8 mouse cellular contexts compared by ENCODE assay signal in genomic region chr4:94669718-94670117, GRCm38 (mm10). TPM values are rescaled to one million over a fixed set of nuclear protein-coding genes. Genes with fewer than 3 reads are reported as not detected.
DNase-seq lines count a peak whose midpoint lies in the region; ATAC-seq and TF ChIP-seq lines count a peak whose summit lies in the region.

No protein-coding gene starts in this region.

- intact Hi-C loops in heart, postnatal 25 days (cut with DNase I): loop anchor here (5.0 to 10.0 kb wide), 4 partner anchors 83 to 1255 kb away; no protein-coding TSS in a partner anchor

- H3K9ac ChIP-seq in MEL (ENCODE audit: control insufficient read depth, low read depth, low read length, poor library complexity, severe bottlenecking): no peak overlapping the region
- H3K9ac ChIP-seq in embryonic facial prominence, embryonic 14.5 days (ENCODE audit: low read depth, low read length): no peak overlapping the region

- no peaks in the 10 kb centered on the region for H3K27me3 ChIP-seq in MEL (ENCODE audit: control insufficient read depth in 1 of 2, insufficient read depth in 2 of 2, low read length in 2 of 2)
- H3K27me3 ChIP-seq in embryonic facial prominence, embryonic 14.5 days (replicated peaks; ENCODE audit: control insufficient read depth, insufficient read depth, low read length): no peaks in the 10 kb centered on the region

- H3K27ac ChIP-seq in MEL (ENCODE audit: control insufficient read depth, low read depth, low read length): no peak overlapping the region
- H3K27ac ChIP-seq in embryonic facial prominence, embryonic 14.5 days (replicated peaks; ENCODE audit: low read depth, low read length): no peak overlapping the region

- H3K4me1 ChIP-seq in MEL (ENCODE audit: control insufficient read depth in 1 of 2, insufficient read depth in 2 of 2, low read length in 2 of 2): no peaks in the 10 kb centered on the region
- no peaks in the 10 kb centered on the region for H3K4me1 ChIP-seq in embryonic facial prominence, embryonic 14.5 days (ENCODE audit: control insufficient read depth, insufficient read depth, low read length)

- ATAC-seq in embryonic facial prominence, embryonic 14.5 days (ENCODE audit: low read depth): no peak

- 39% methylated on average over 1 of the region's 1 CpGs for WGBS in embryonic facial prominence, embryonic 14.5 days

- peak; percentile 28 to 40 for DNase-seq in heart, adult 9 months (ENCODE audit: low spot score in 2 of 2)
- no peak for DNase-seq in heart, postnatal 25 days (ENCODE audit: low spot score)
- peak; percentile 65 for DNase-seq in MEL (ENCODE audit: low read depth, low spot score)
- DNase-seq in embryonic facial prominence, embryonic 14.5 days (ENCODE audit: low spot score): peak; percentile 20
- peak; percentile 7 for DNase-seq in induced T-regulatory cell, adult 2 months (ENCODE audit: low read depth)
- DNase-seq in mesoderm, embryonic 11.5 days (ENCODE audit: low read depth, low spot score): peak; percentile 22
- DNase-seq in frontal cortex, postnatal 14 days (ENCODE audit: low spot score in 2 of 2): no peak
- no peak for DNase-seq in cerebellum, postnatal 36 days

- TF ChIP-seq EP300 in MEL (IDR thresholded peaks at IDR 0.05; ENCODE audit: low read depth in 1 of 2, low read length in 2 of 2): no peak

- no peaks in the 10 kb centered on the region for H3K36me3 ChIP-seq in MEL (ENCODE audit: control insufficient read depth in 1 of 2, insufficient read depth in 2 of 2, low read length in 2 of 2)
- 0 out of 2 replicates have a peak, but pooled peaks cover 6% of the 10 kb centered on the region for H3K36me3 ChIP-seq in embryonic facial prominence, embryonic 14.5 days (ENCODE audit: control insufficient read depth, insufficient read depth, low read length)

- peak; percentile 98 for TF ChIP-seq RAD21 in MEL (IDR thresholded peaks at IDR 0.05; ENCODE audit: low read depth, low read length)

- H3K79me2 ChIP-seq in MEL (ENCODE audit: control insufficient read depth, insufficient read depth, low read length, poor library complexity): no peaks in the 10 kb centered on the region

- peak in 2 of 3 experiments; percentile 61 to 93; a peak in 4 of 6 replicates for TF ChIP-seq CTCF in MEL (IDR thresholded peaks at IDR 0.05 in 2 of 3, conservative IDR thresholded peaks at IDR 0.05 in 1 of 3; ENCODE audit: control insufficient read depth in 1 of 3, insufficient read depth in 1 of 3, low read depth in 2 of 3, low read length in 3 of 3, poor library complexity in 1 of 3, severe bottlenecking in 1 of 3)

- no peak overlapping the region for H3K4me3 ChIP-seq in MEL (ENCODE audit: control insufficient read depth in 1 of 2, insufficient read depth in 1 of 2, low read depth in 2 of 2, low read length in 2 of 2)
- H3K4me3 ChIP-seq in embryonic facial prominence, embryonic 14.5 days (ENCODE audit: low read depth, low read length): no peak overlapping the region

- no peak overlapping the region for H3K4me2 ChIP-seq in embryonic facial prominence, embryonic 14.5 days (ENCODE audit: low read depth, low read length)

- no peaks in the 10 kb centered on the region for H3K9me3 ChIP-seq in MEL (replicated peaks; ENCODE audit: insufficient read depth, low read length)
- H3K9me3 ChIP-seq in embryonic facial prominence, embryonic 14.5 days (ENCODE audit: control insufficient read depth, low read length): no peaks in the 10 kb centered on the region

- no peak for TF ChIP-seq POLR2A in MEL (IDR thresholded peaks at IDR 0.05; ENCODE audit: control insufficient read depth in 1 of 2, insufficient read depth in 1 of 2, low read depth in 1 of 2, low read length in 2 of 2, poor library complexity in 1 of 2)

TF ChIP-seq in MEL, 35 proteins besides CTCF, POLR2A, EP300 and RAD21:
- TF ChIP-seq MAZ (IDR thresholded peaks at IDR 0.05; ENCODE audit: low read depth, low read length): no peak
- peak; percentile 94 for TF ChIP-seq SMC3 (IDR thresholded peaks at IDR 0.05; ENCODE audit: low read depth, low read length)
- TF ChIP-seq ZMIZ1 (IDR thresholded peaks at IDR 0.05; ENCODE audit: low read depth, low read length): no peak
- TF ChIP-seq SIN3A (IDR thresholded peaks at IDR 0.05; ENCODE audit: low read length): peak; percentile 34; the same call in 1 of the 2 replicates
- TF ChIP-seq ELF1 (IDR thresholded peaks at IDR 0.05; ENCODE audit: low read depth, low read length): no peak
- no peak for TF ChIP-seq HCFC1 (IDR thresholded peaks at IDR 0.05; ENCODE audit: low read depth, low read length)
- no peak for TF ChIP-seq BHLHE40 (IDR thresholded peaks at IDR 0.05; ENCODE audit: borderline replicate concordance, low read depth, low read length)
- TF ChIP-seq TCF12 (IDR thresholded peaks at IDR 0.05; ENCODE audit: low read depth, low read length): no peak
- no peak for TF ChIP-seq TBP (IDR thresholded peaks at IDR 0.05; ENCODE audit: low read depth, low read length)
- no peak for TF ChIP-seq MYC (IDR thresholded peaks at IDR 0.05; ENCODE audit: low read depth, low read length)
- no peak for TF ChIP-seq MXI1 (IDR thresholded peaks at IDR 0.05; ENCODE audit: low read depth, low read length)
- TF ChIP-seq USF2 (IDR thresholded peaks at IDR 0.05; ENCODE audit: borderline replicate concordance in 1 of 2, insufficient read depth in 1 of 2, low read depth in 1 of 2, low read length in 2 of 2): no peak
- peak; percentile 96 for TF ChIP-seq ZC3H11A (IDR thresholded peaks at IDR 0.05; ENCODE audit: low read depth, low read length)
- TF ChIP-seq GATA1 (IDR thresholded peaks at IDR 0.05; ENCODE audit: low read depth, low read length): no peak
- TF ChIP-seq USF1 (IDR thresholded peaks at IDR 0.05; ENCODE audit: low read depth, low read length): no peak

RNA-seq across cellular contexts. Expression of gene Lrrc19, which starts 19.8 kb away (rescaled TPM):
- total RNA-seq in heart, postnatal 25 days (2021): not detected
- not detected in 2 replicates for total RNA-seq in MEL (2012; rRNA removed)
- under 1 TPM in 1 of 2 experiments, not detected in 1; 0.04 TPM for polyA plus RNA-seq in MEL (2012; ENCODE audit: insufficient read depth in 1 of 2, insufficient read length in 2 of 2, low read depth in 1 of 2, low replicate concordance in 2 of 2, missing spikeins in 1 of 2)
- polyA plus RNA-seq in embryonic facial prominence, embryonic 14.5 days (2014; fragmentation: Nextera tagmentation; extraction: Ambion mirVana): 0.31 and 0.45 TPM in 2 replicates

RNA-seq across cellular contexts. Expression of gene Ift74, which starts 55.4 kb away (rescaled TPM):
- 1 to 10 TPM; 4.8 to 5.3 TPM for total RNA-seq in heart, postnatal 25 days (2021)
- 12.3 and 14.5 TPM in 2 replicates for total RNA-seq in MEL (2012; rRNA removed)
- polyA plus RNA-seq in MEL (2012; ENCODE audit: insufficient read depth in 1 of 2, insufficient read length in 2 of 2, low read depth in 1 of 2, low replicate concordance in 2 of 2, missing spikeins in 1 of 2): 10 to 100 TPM in 1 of 2 experiments, not detected in 1; 10.2 TPM
- 33.5 and 36.2 TPM in 2 replicates for polyA plus RNA-seq in embryonic facial prominence, embryonic 14.5 days (2014; fragmentation: Nextera tagmentation; extraction: Ambion mirVana)

Comparison
In these comparisons a context has a peak if more than half of its experiments do, and no peak if none do; other contexts are left out.
1. DNase-seq: peak in heart, adult 9 months (2 of 2), MEL (single experiment), embryonic facial prominence, embryonic 14.5 days (single experiment), induced T-regulatory cell, adult 2 months (single experiment) and mesoderm, embryonic 11.5 days (single experiment); none in heart, postnatal 25 days (single experiment), frontal cortex, postnatal 14 days (0 of 2) and cerebellum, postnatal 36 days (0 of 2).